Mouse (Mus musculus) CH12.LX (cell line): ENCODE measurements around the gene Ptger2. TPM values are rescaled to one million over a fixed set of nuclear protein-coding genes. Genes with fewer than 3 reads are reported as not detected.

Experiments
- DNase-seq: peaks from one replicate; pipeline ENCODE4 v3.0.0-alpha.2; 2013; ENCODE audit errors: extremely low read depth
- H3K27ac ChIP-seq: 2 replicates; pipeline ENCODE4 v1.5.1; 2012; ENCODE audit warnings: low read depth, mild to moderate bottlenecking, control low read depth, moderate library complexity; ENCODE audit not compliant: insufficient read depth
- H3K27me3 ChIP-seq: replicated peaks from 2 replicates; pipeline ENCODE3; 2012; ENCODE audit warnings: inconsistent platforms
- H3K36me3 ChIP-seq, 2 experiments: replicated peaks in 1 of 2; 2 replicates each; pipeline versions ENCODE3 to v1.6.1; 2012; ENCODE audit warnings: inconsistent platforms in 1 of 2, low read length in 1 of 2, mild to moderate bottlenecking in 1 of 2, mixed read lengths in 1 of 2, moderate library complexity in 1 of 2; ENCODE audit not compliant: control insufficient read depth in 1 of 2, insufficient read depth in 1 of 2
- H3K4me1 ChIP-seq, 2 experiments: 2 replicates each; pipeline ENCODE4 v1.6.1; 2012; ENCODE audit warnings: inconsistent platforms in 1 of 2, moderate library complexity in 1 of 2; ENCODE audit not compliant: insufficient read depth in 2 of 2, control insufficient read depth in 1 of 2
- H3K4me2 ChIP-seq: 2 replicates; pipeline ENCODE4 v1.6.1; 2012; ENCODE audit warnings: low read depth, mild to moderate bottlenecking, control low read depth; ENCODE audit not compliant: poor library complexity, insufficient read depth, severe bottlenecking
- H3K4me3 ChIP-seq, 3 experiments: fragments of 150-350 bp in 1 of 3; sonication (generic) in 1 of 3; replicated peaks in 1 of 3; 2 replicates each; pipeline versions ENCODE3 to v1.5.1; 2011 to 2012; ENCODE audit warnings: low read depth in 2 of 3, low read length in 2 of 3, mild to moderate bottlenecking in 2 of 3, moderate library complexity in 2 of 3, control low read depth in 1 of 3, improper control_type of control experiment in 1 of 3, inconsistent platforms in 1 of 3, mixed read lengths in 1 of 3; ENCODE audit not compliant: poor library complexity in 1 of 3
- H3K79me2 ChIP-seq: replicated peaks from 2 replicates; pipeline ENCODE4 v1.6.1; 2012; ENCODE audit warnings: mild to moderate bottlenecking, moderate library complexity; ENCODE audit not compliant: control insufficient read depth, poor library complexity, insufficient read depth, severe bottlenecking; ENCODE audit errors: extremely low read depth
- H3K9ac ChIP-seq: 2 replicates; pipeline ENCODE4 v1.6.1; 2012; ENCODE audit warnings: low read depth, mild to moderate bottlenecking, control low read depth, moderate library complexity; ENCODE audit not compliant: insufficient read depth
- H3K9me3 ChIP-seq: replicated peaks from 2 replicates; pipeline ENCODE3; 2012; ENCODE audit warnings: low read length, inconsistent platforms, mixed read lengths
- BHLHE40 ChIP-seq: IDR thresholded peaks from 2 replicates; pipeline ENCODE4 v1.6.1; 2011; ENCODE audit warnings: mild to moderate bottlenecking, low read depth, low read length, improper control_type of control experiment
- CHD1 ChIP-seq: IDR thresholded peaks from 2 replicates; pipeline ENCODE4 v1.6.1; 2012; ENCODE audit warnings: low read depth, low read length, improper control_type of control experiment, inconsistent platforms
- CHD2 ChIP-seq: IDR thresholded peaks from 2 replicates; pipeline ENCODE4 v1.6.1; 2011; ENCODE audit warnings: low read length, improper control_type of control experiment
- E2F4 ChIP-seq: IDR thresholded peaks from 2 replicates; pipeline ENCODE4 v1.6.1; 2011; ENCODE audit warnings: low read depth, low read length, improper control_type of control experiment; ENCODE audit not compliant: insufficient replicate concordance
- ELF1 ChIP-seq: IDR thresholded peaks from 2 replicates; pipeline ENCODE4 v1.6.1; 2014; ENCODE audit warnings: low read depth, mild to moderate bottlenecking, inconsistent platforms, low read length, improper control_type of control experiment
- EP300 ChIP-seq: IDR thresholded peaks from 2 replicates; pipeline ENCODE4 v1.6.1; 2011; ENCODE audit warnings: low read length, improper control_type of control experiment
- ETS1 ChIP-seq: conservative IDR thresholded peaks from 2 replicates; pipeline ENCODE4 v1.6.1; 2012; ENCODE audit warnings: low read depth, mild to moderate bottlenecking, inconsistent platforms, low read length, improper control_type of control experiment, moderate library complexity
- HCFC1 ChIP-seq: IDR thresholded peaks from 2 replicates; pipeline ENCODE4 v1.6.1; 2012; ENCODE audit warnings: low read depth, mild to moderate bottlenecking, inconsistent platforms, low read length, improper control_type of control experiment
- IRF4 ChIP-seq: IDR thresholded peaks from 2 replicates; pipeline ENCODE4 v1.6.1; 2014; ENCODE audit warnings: low read depth, mild to moderate bottlenecking, inconsistent platforms, low read length, improper control_type of control experiment
- JUN ChIP-seq: IDR thresholded peaks from 2 replicates; pipeline ENCODE4 v1.6.1; 2011; ENCODE audit warnings: low read depth, mild to moderate bottlenecking, low read length, improper control_type of control experiment, moderate library complexity; ENCODE audit not compliant: insufficient read depth
- KAT2A ChIP-seq: IDR thresholded peaks from 2 replicates; pipeline ENCODE4 v1.6.1; 2012; ENCODE audit warnings: low read length, improper control_type of control experiment, inconsistent platforms; ENCODE audit not compliant: insufficient replicate concordance
- MAFK ChIP-seq: IDR thresholded peaks from 2 replicates; pipeline ENCODE4 v1.6.1; 2011; ENCODE audit warnings: low read length, improper control_type of control experiment; ENCODE audit not compliant: insufficient replicate concordance
- MAX ChIP-seq: IDR thresholded peaks from 2 replicates; pipeline ENCODE4 v1.6.1; 2011; ENCODE audit warnings: low read length, improper control_type of control experiment
- MAZ ChIP-seq: IDR thresholded peaks from 2 replicates; pipeline ENCODE4 v1.6.1; 2012; ENCODE audit warnings: low read depth, mild to moderate bottlenecking, inconsistent platforms, low read length, improper control_type of control experiment, moderate library complexity
- MYC ChIP-seq: IDR thresholded peaks from 2 replicates; pipeline ENCODE4 v1.6.1; 2011; ENCODE audit warnings: low read depth, mild to moderate bottlenecking, improper control_type of control experiment, low read length
- NRF1 ChIP-seq: IDR thresholded peaks from 2 replicates; pipeline ENCODE4 v1.6.1; 2014; ENCODE audit warnings: low read depth, mild to moderate bottlenecking, inconsistent platforms, low read length, improper control_type of control experiment, moderate library complexity
- PAX5 ChIP-seq: IDR thresholded peaks from 2 replicates; pipeline ENCODE4 v1.6.1; 2012; ENCODE audit warnings: low read length, inconsistent platforms, mixed read lengths
- POLR2A ChIP-seq: IDR thresholded peaks from 2 replicates; pipeline ENCODE4 v1.6.1; 2011; ENCODE audit warnings: low read depth, mild to moderate bottlenecking, improper control_type of control experiment, low read length
- POLR2AphosphoS2 ChIP-seq: IDR thresholded peaks from 2 replicates; pipeline ENCODE4 v1.6.1; 2011; ENCODE audit warnings: low read depth, low read length, improper control_type of control experiment
- RAD21 ChIP-seq: IDR thresholded peaks from 2 replicates; pipeline ENCODE4 v1.6.1; 2011; ENCODE audit warnings: low read depth, mild to moderate bottlenecking, low read length, improper control_type of control experiment, moderate library complexity
- RCOR1 ChIP-seq: conservative IDR thresholded peaks from 2 replicates; pipeline ENCODE4 v1.6.1; 2012; ENCODE audit warnings: low read depth, mild to moderate bottlenecking, inconsistent platforms, low read length, improper control_type of control experiment
- SIN3A ChIP-seq: IDR thresholded peaks from 2 replicates; pipeline ENCODE4 v1.6.1; 2012; ENCODE audit warnings: low read length, improper control_type of control experiment, inconsistent platforms
- SMC3 ChIP-seq: IDR thresholded peaks from 2 replicates; pipeline ENCODE4 v1.6.1; 2011; ENCODE audit warnings: low read depth, low read length, improper control_type of control experiment
- TCF12 ChIP-seq: IDR thresholded peaks from 2 replicates; pipeline ENCODE4 v1.6.1; 2014; ENCODE audit warnings: low read depth, mild to moderate bottlenecking, inconsistent platforms, low read length, improper control_type of control experiment
- UBTF ChIP-seq: IDR thresholded peaks from 2 replicates; pipeline ENCODE4 v1.6.1; 2012; ENCODE audit warnings: low read depth, mild to moderate bottlenecking, inconsistent platforms, low read length, improper control_type of control experiment, moderate library complexity
- USF2 ChIP-seq: conservative IDR thresholded peaks from 2 replicates; pipeline ENCODE4 v1.6.1; 2011; ENCODE audit warnings: low read depth, low read length, improper control_type of control experiment
- ZC3H11A ChIP-seq: IDR thresholded peaks from 2 replicates; pipeline ENCODE4 v1.6.1; 2012; ENCODE audit warnings: low read depth, mild to moderate bottlenecking, inconsistent platforms, low read length, improper control_type of control experiment
- ZKSCAN1 ChIP-seq: IDR thresholded peaks from 2 replicates; pipeline ENCODE4 v1.6.1; 2012; ENCODE audit warnings: low read depth, inconsistent platforms, low read length, improper control_type of control experiment, borderline replicate concordance
- ZNF384 ChIP-seq: IDR thresholded peaks from 2 replicates; pipeline ENCODE4 v1.6.1; 2012; ENCODE audit warnings: low read depth, low read length, improper control_type of control experiment, inconsistent platforms
- dilution Hi-C: fragments of 300-500 bp; cut with MboI; formaldehyde crosslinking; loops from 2 replicates; pipeline ENCODE4 v1.14.3; 2020; ENCODE audit warnings: low sequenced_read_pairs; ENCODE audit not compliant: extremely low pct_unique_long_range_greater_than_20kb, extremely low pct_ligation_motif_present
- in situ Hi-C: fragments of 300-500 bp; cut with MboI; formaldehyde crosslinking; loops from 3 replicates; pipeline ENCODE4 v1.14.3; 2019; ENCODE audit warnings: low sequenced_read_pairs, low pct_ligation_motif_present, low pct_unique_long_range_greater_than_20kb, mixed read lengths
- polyA plus RNA-seq: library from polyadenylated mRNA; unstranded; fragments of >175 nt; gene quantifications from 2 replicates; pipeline ENCODE4 v1.2.1, GENCODE M21; 2012; ENCODE audit warnings: low read depth; ENCODE audit not compliant: insufficient read length
- total RNA-seq, 2 experiments: library from RNA; depleted of rRNA; stranded (reverse); fragments of 300-350 nt in 1 of 2; fragments of >200 nt in 1 of 2; gene quantifications; 2 replicates each; pipeline ENCODE4 v1.2.3; 2012 to 2014

Gene Ptger2
- total and polyA plus RNA-seq, 3 experiments = not detected

DNA sequence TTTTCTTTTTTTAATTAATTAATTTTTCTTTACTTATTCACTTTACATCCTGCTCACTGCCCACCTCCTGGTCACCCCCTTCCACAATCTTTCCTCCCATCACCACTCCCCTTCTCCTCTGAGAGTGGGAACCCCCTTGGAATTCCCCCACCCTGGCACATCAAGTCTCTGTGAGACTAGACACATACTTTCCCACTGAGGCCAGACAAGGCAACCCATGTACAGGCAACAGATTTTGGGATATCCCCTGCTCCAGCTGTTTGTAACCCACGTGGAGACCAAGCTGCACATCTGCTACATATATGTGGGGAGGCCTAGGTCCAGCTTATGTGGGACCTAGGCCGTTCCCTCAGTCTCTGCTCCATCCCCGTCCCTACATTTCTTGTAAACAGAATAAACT is 46.3 kb downstream of the Ptger2 start:
- Histone ChIP-seq H3K4me1 (peaks cover 20 to 43% of the 10 kb centered on the region in 2 experiments), H3K4me3 (no peak overlapping the region), H3K36me3 (no peaks in the 10 kb centered on the region), H3K79me2 (no peaks in the 10 kb centered on the region), H3K9ac (no peak overlapping the region), H3K9me3 (no peaks in the 10 kb centered on the region), H3K4me2 (no peak overlapping the region), H3K27me3 (no peaks in the 10 kb centered on the region), H3K27ac (no peak overlapping the region)
- no peak for TF ChIP-seq SIN3A
- TF ChIP-seq ZKSCAN1 = no peak
- no peak for TF ChIP-seq MAFK
- no peak for TF ChIP-seq MAZ
- no peak for TF ChIP-seq RAD21
- 0 out of 2 replicates have a peak, but pooled peaks have one; percentile 33 for TF ChIP-seq MAX
- TF ChIP-seq MYC = no peak
- no peak for TF ChIP-seq UBTF
- no peak for TF ChIP-seq RCOR1
- TF ChIP-seq NRF1 = no peak
- no peak for TF ChIP-seq HCFC1
- TF ChIP-seq TCF12 = peak; percentile 30; the same call in 1 of the 2 replicates
- TF ChIP-seq ZNF384 = no peak
- no peak for TF ChIP-seq ELF1
- no peak for TF ChIP-seq JUN
- TF ChIP-seq IRF4 = 0 out of 2 replicates have a peak, but pooled peaks have one; percentile 9
- TF ChIP-seq USF2 = no peak
- TF ChIP-seq KAT2A = no peak
- no peak for TF ChIP-seq E2F4
- no peak for TF ChIP-seq POLR2A
- TF ChIP-seq ETS1 = peak; percentile 75
- TF ChIP-seq BHLHE40 = peak; percentile 52
- no peak for TF ChIP-seq CHD2
- TF ChIP-seq ZC3H11A = no peak
- no peak for TF ChIP-seq PAX5
- peak; percentile 52; the same call in 1 of the 2 replicates for TF ChIP-seq EP300
- no peak for TF ChIP-seq SMC3
- TF ChIP-seq CHD1 = no peak
- no peak for TF ChIP-seq POLR2AphosphoS2
- dilution Hi-C loops (no loop called here), in situ Hi-C loops (no loop called here)
- peak; percentile 54 for DNase-seq
